Mouse (Mus musculus): ENCODE results near the gene Ptgds.

GRCm38 (mm10) chr2:25426721-25427191 lies 43.1 kb downstream of the Ptgds start:
- TF ChIP-seq CTCF (IDR thresholded peaks at IDR 0.05; ENCODE audit: insufficient read depth, low read length) (peak; percentile 75), POLR2A (IDR thresholded peaks at IDR 0.05; ENCODE audit: borderline replicate concordance, extremely low read depth, low read depth, low read length) (no peak)
